Mouse (Mus musculus) intestine, embryonic 14.5 days (tissue): ENCODE results near the gene Mxi1. TPM values are rescaled to one million over a fixed set of nuclear protein-coding genes. Genes with fewer than 3 reads are reported as not detected.

Experiments used
- ATAC-seq: fragments of 200-750 bp; cut with Nextera tagmentation; replicated peaks from 2 replicates; pipeline ENCODE4 v1.8.0; 2017; ENCODE audit warnings: low read depth, moderate number of reproducible peaks, moderate TSS enrichment, moderate library complexity; ENCODE audit not compliant: low FRiP score, low TSS enrichment
- DNase-seq: peaks from one replicate; pipeline ENCODE4 v3.0.0-alpha.2; 2018; ENCODE audit warnings: low spot score
- H3K27ac ChIP-seq: fragments of 300-500 bp; sonication (generic); 2 replicates; pipeline ENCODE4 v1.5.1; 2014; ENCODE audit warnings: low read depth, mild to moderate bottlenecking, control low read depth
- H3K27me3 ChIP-seq: fragments of 300-500 bp; sonication (generic); replicated peaks from 2 replicates; pipeline ENCODE4 v1.6.1; 2014; ENCODE audit warnings: low read length, control low read depth; ENCODE audit not compliant: control insufficient read depth, insufficient read depth
- H3K36me3 ChIP-seq: fragments of 300-500 bp; sonication (generic); 2 replicates; pipeline ENCODE4 v1.6.1; 2014; ENCODE audit warnings: low read length, control low read depth; ENCODE audit not compliant: control insufficient read depth, insufficient read depth
- H3K4me1 ChIP-seq: fragments of 300-500 bp; sonication (generic); replicated peaks from 2 replicates; pipeline ENCODE4 v1.6.1; 2014; ENCODE audit warnings: low read length, control low read depth, mixed read lengths; ENCODE audit not compliant: control insufficient read depth, insufficient read depth
- H3K4me2 ChIP-seq: fragments of 300-500 bp; sonication (generic); 2 replicates; pipeline ENCODE4 v1.6.1; 2014; ENCODE audit warnings: low read length
- H3K4me3 ChIP-seq: fragments of 300-500 bp; sonication (generic); 2 replicates; pipeline ENCODE4 v1.5.1; 2014; ENCODE audit warnings: low read depth, low read length, control low read depth, mixed read lengths
- H3K9ac ChIP-seq: fragments of 300-500 bp; sonication (generic); 2 replicates; pipeline ENCODE4 v1.6.1; 2014; ENCODE audit warnings: mild to moderate bottlenecking, low read length
- H3K9me3 ChIP-seq: fragments of 300-500 bp; sonication (generic); 2 replicates; pipeline ENCODE4 v1.6.1; 2016; ENCODE audit warnings: low read length, control low read depth; ENCODE audit not compliant: control insufficient read depth
- WGBS: fragments of 180-500 bp; shearing (Covaris S2); extraction: QIAGEN DNeasy Blood & Tissue Kit; methylation state at CpG from one replicate; pipeline ENCODE4 v1.1.7; 2014; 5-methylcytosine and 5-hydroxymethylcytosine counted together
- polyA plus RNA-seq: library from polyadenylated mRNA; unstranded; fragments of >200 nt; fragmentation: Nextera tagmentation; extraction: Ambion mirVana; gene quantifications from 2 replicates; pipeline ENCODE4 v1.2.1, GENCODE M21; 2014

Gene Mxi1
- polyA plus RNA-seq, 1 experiment from 2014 or later: 37.5 TPM

GRCm38 (mm10) chr19:53275204-53275603 lies 35.1 kb upstream of the Mxi1 start:
- no peaks in the 10 kb centered on the region for H3K9me3 ChIP-seq
- H3K9ac ChIP-seq: no peak overlapping the region
- H3K27me3 ChIP-seq: no peaks in the 10 kb centered on the region
- H3K4me1 ChIP-seq: no peaks in the 10 kb centered on the region
- H3K4me2 ChIP-seq: no peak overlapping the region
- no peak for ATAC-seq
- no peak for DNase-seq
- H3K4me3 ChIP-seq: no peak overlapping the region
- 15% methylated on average over 3 of the region's 3 CpGs for WGBS
- H3K36me3 ChIP-seq: no peaks in the 10 kb centered on the region
- no peak overlapping the region for H3K27ac ChIP-seq

GRCm38 (mm10) chr19:53276902-53277707 lies 33.2 kb upstream of the Mxi1 start:
- H3K36me3 ChIP-seq: no peaks in the 10 kb centered on the region
- no peak overlapping the region for H3K4me3 ChIP-seq

GRCm38 (mm10) chr19:53278491-53279415 lies 31.6 kb upstream of the Mxi1 start:
- no peak overlapping the region for H3K4me3 ChIP-seq
- no peak for ATAC-seq
- no peak overlapping the region for H3K27ac ChIP-seq
- H3K27me3 ChIP-seq: no peaks in the 10 kb centered on the region
- H3K9ac ChIP-seq: no peak overlapping the region
- DNase-seq: no peak
- H3K4me2 ChIP-seq: no peak overlapping the region
- no peaks in the 10 kb centered on the region for H3K4me1 ChIP-seq
- WGBS: 77% methylated on average over 18 of the region's 19 CpGs
- no peaks in the 10 kb centered on the region for H3K9me3 ChIP-seq
- no peaks in the 10 kb centered on the region for H3K36me3 ChIP-seq

More at GRCm38 (mm10) chr19:53276902-53277707, 33.2 kb upstream of the Mxi1 start:
- no peak overlapping the region for H3K27ac ChIP-seq
- no peaks in the 10 kb centered on the region for H3K4me1 ChIP-seq
- ATAC-seq (no peak), DNase-seq (no peak)
- H3K9ac ChIP-seq: no peak overlapping the region
- no peaks in the 10 kb centered on the region for H3K9me3 ChIP-seq
- 56% methylated on average over 19 of the region's 19 CpGs for WGBS
- no peak overlapping the region for H3K4me2 ChIP-seq
- H3K27me3 ChIP-seq: no peaks in the 10 kb centered on the region

- 78% methylated on average over 8 of the region's 8 CpGs for WGBS
- Histone ChIP-seq H3K9ac (no peak overlapping the region), H3K27me3 (no peaks in the 10 kb centered on the region), H3K4me2 (no peak overlapping the region), H3K27ac (no peak overlapping the region), H3K4me3 (no peak overlapping the region), H3K36me3 (no peaks in the 10 kb centered on the region), H3K4me1 (no peaks in the 10 kb centered on the region), H3K9me3 (no peaks in the 10 kb centered on the region)
- ATAC-seq (no peak), DNase-seq (no peak)
These were observed 30.1 kb upstream of the Mxi1 start for GRCm38 (mm10) chr19:53280254-53280653.

- DNase-seq (no peak), ATAC-seq (no peak)
- Histone ChIP-seq H3K36me3 (no peaks in the 10 kb centered on the region), H3K4me1 (no peaks in the 10 kb centered on the region), H3K9ac (no peak overlapping the region), H3K4me2 (no peak overlapping the region), H3K27me3 (no peaks in the 10 kb centered on the region), H3K9me3 (no peaks in the 10 kb centered on the region), H3K4me3 (no peak overlapping the region), H3K27ac (no peak overlapping the region)
- 79% methylated on average over 10 of the region's 10 CpGs for WGBS
These were observed 27.7 kb upstream of the Mxi1 start for GRCm38 (mm10) chr19:53282571-53282970.

GRCm38 (mm10) chr19:53283742-53284141 lies 26.6 kb upstream of the Mxi1 start:
- no peaks in the 10 kb centered on the region for H3K36me3 ChIP-seq
- H3K27ac ChIP-seq: no peak overlapping the region
- 84% methylated on average over 7 of the region's 7 CpGs for WGBS
- no peak overlapping the region for H3K4me2 ChIP-seq
- DNase-seq (no peak), ATAC-seq (no peak)
- H3K27me3 ChIP-seq: no peaks in the 10 kb centered on the region
- H3K9me3 ChIP-seq: no peaks in the 10 kb centered on the region
- no peak overlapping the region for H3K4me3 ChIP-seq
- no peak overlapping the region for H3K9ac ChIP-seq
- H3K4me1 ChIP-seq: no peaks in the 10 kb centered on the region

- Histone ChIP-seq H3K27me3 (no peaks in the 10 kb centered on the region), H3K4me3 (no peak overlapping the region), H3K36me3 (no peaks in the 10 kb centered on the region), H3K4me2 (no peak overlapping the region), H3K27ac (no peak overlapping the region), H3K4me1 (no peaks in the 10 kb centered on the region), H3K9ac (no peak overlapping the region), H3K9me3 (no peaks in the 10 kb centered on the region)
- 45% methylated on average over 20 of the region's 20 CpGs for WGBS
- no peak for DNase-seq
- no peak for ATAC-seq
These were observed 25.8 kb upstream of the Mxi1 start for GRCm38 (mm10) chr19:53284268-53285208.
